Mouse (Mus musculus) ZHBTc4 (cell line): ENCODE data around the gene Oprm1.

Source experiments
- DNase-seq: peaks from one replicate; pipeline ENCODE4 v3.0.0-alpha.2; 2011; ENCODE audit warnings: low read depth, low spot score

Oprm1 gene

GRCm38 (mm10) chr10:6758206-6758605, at the start of gene Oprm1:
Gene Oprm1, plus strand, starts transcription at chr10:6758506.
- no peak for DNase-seq

GRCm38 (mm10) chr10:6717181-6717948, 40.9 kb upstream of the Oprm1 start:
- no peak for DNase-seq

- no peak for DNase-seq
Measured at GRCm38 (mm10) chr10:6723765-6724164, 34.5 kb upstream of the Oprm1 start.

GRCm38 (mm10) chr10:6728469-6728868, 29.8 kb upstream of the Oprm1 start:
- peak; percentile 50 for DNase-seq

- DNase-seq = no peak
Measured at GRCm38 (mm10) chr10:6753375-6753774, 4.9 kb upstream of the Oprm1 start.

- DNase-seq = no peak
Measured at GRCm38 (mm10) chr10:6761287-6761811, 3.0 kb downstream of the Oprm1 start, which contains the start of gene Gm10945. Gene Gm10945, minus strand, starts transcription at chr10:6761761.

GRCm38 (mm10) chr10:6788517-6789237, 30.4 kb downstream of the Oprm1 start:
- DNase-seq = peak; percentile 85

- DNase-seq = no peak
Measured at GRCm38 (mm10) chr10:6790226-6790625, 31.9 kb downstream of the Oprm1 start.

GRCm38 (mm10) chr10:6820626-6821025, 62.3 kb downstream of the Oprm1 start:
- DNase-seq = peak; percentile 80

GRCm38 (mm10) chr10:6842225-6842624, 83.9 kb downstream of the Oprm1 start:
- no peak for DNase-seq

GRCm38 (mm10) chr10:6846283-6846682, 88.0 kb downstream of the Oprm1 start:
- no peak for DNase-seq

GRCm38 (mm10) chr10:6848162-6848754, 90.0 kb downstream of the Oprm1 start:
- DNase-seq = no peak

- no peak for DNase-seq
Measured at GRCm38 (mm10) chr10:6848834-6849233, 90.5 kb downstream of the Oprm1 start.

- no peak for DNase-seq
Measured at GRCm38 (mm10) chr10:6855812-6856211, 97.5 kb downstream of the Oprm1 start.

- no peak for DNase-seq
Measured at GRCm38 (mm10) chr10:6871418-6872072, 113.2 kb downstream of the Oprm1 start.

GRCm38 (mm10) chr10:6873917-6874316, 115.6 kb downstream of the Oprm1 start:
- DNase-seq = no peak

- DNase-seq = peak; percentile 69
Measured at GRCm38 (mm10) chr10:6878276-6878881, 120.1 kb downstream of the Oprm1 start.

- DNase-seq = peak; percentile 76
Measured at GRCm38 (mm10) chr10:6882041-6882440, 123.7 kb downstream of the Oprm1 start.

- DNase-seq = peak; percentile 38
Measured at GRCm38 (mm10) chr10:6885460-6885859, 127.2 kb downstream of the Oprm1 start.

- no peak for DNase-seq
Measured at GRCm38 (mm10) chr10:6889640-6890245, 131.4 kb downstream of the Oprm1 start.
